Mouse (Mus musculus): ENCODE results near the gene Atp8a2.

Atp8a2 gene

GRCm38 (mm10) chr14:60196884-60197283, at the start of gene Atp8a2:
Atp8a2 (minus strand) TSS chr14:60197179.
- no peak for DNase-seq (ENCODE audit: extremely low read depth, low read depth, low spot score)

DNA sequence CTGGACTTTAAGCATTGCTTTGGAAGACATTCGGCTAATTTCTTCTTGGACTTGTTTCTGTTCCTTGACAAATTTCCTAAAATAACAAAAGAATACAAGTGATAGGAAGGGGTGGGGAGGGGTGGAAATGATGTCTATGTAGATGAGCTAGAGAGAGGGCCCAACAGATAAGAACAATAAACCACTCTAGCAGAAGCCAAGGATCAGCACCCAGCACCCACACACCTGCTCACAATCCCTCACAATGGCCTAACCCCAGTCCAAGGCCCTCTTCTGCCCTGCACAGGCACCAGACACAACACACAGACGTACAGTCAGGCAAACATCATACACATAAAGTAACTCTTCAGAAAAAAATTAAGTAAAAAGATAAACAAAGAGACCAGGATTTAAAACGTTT, 41.6 kb upstream of the Atp8a2 start:
- no peak for DNase-seq (ENCODE audit: extremely low read depth, low read depth, low spot score)

GRCm38 (mm10) chr14:60219886-60220285, 22.9 kb upstream of the Atp8a2 start:
- DNase-seq (ENCODE audit: extremely low read depth, low read depth, low spot score), result no peak

- DNase-seq (ENCODE audit: extremely low read depth, low read depth, low spot score), result no peak
Measured at GRCm38 (mm10) chr14:60217616-60218015, 20.6 kb upstream of the Atp8a2 start.

- DNase-seq (ENCODE audit: extremely low read depth, low read depth, low spot score), result no peak
Measured at GRCm38 (mm10) chr14:60216125-60216524, 19.1 kb upstream of the Atp8a2 start.

- DNase-seq (ENCODE audit: extremely low read depth, low read depth, low spot score), result no peak
Measured at GRCm38 (mm10) chr14:60215000-60215399, 18.0 kb upstream of the Atp8a2 start.

- no peak for DNase-seq (ENCODE audit: extremely low read depth, low read depth, low spot score)
Measured at GRCm38 (mm10) chr14:60214040-60214439, 17.1 kb upstream of the Atp8a2 start.

GRCm38 (mm10) chr14:60209166-60209565, 12.2 kb upstream of the Atp8a2 start:
- no peak for DNase-seq (ENCODE audit: extremely low read depth, low read depth, low spot score)

DNA sequence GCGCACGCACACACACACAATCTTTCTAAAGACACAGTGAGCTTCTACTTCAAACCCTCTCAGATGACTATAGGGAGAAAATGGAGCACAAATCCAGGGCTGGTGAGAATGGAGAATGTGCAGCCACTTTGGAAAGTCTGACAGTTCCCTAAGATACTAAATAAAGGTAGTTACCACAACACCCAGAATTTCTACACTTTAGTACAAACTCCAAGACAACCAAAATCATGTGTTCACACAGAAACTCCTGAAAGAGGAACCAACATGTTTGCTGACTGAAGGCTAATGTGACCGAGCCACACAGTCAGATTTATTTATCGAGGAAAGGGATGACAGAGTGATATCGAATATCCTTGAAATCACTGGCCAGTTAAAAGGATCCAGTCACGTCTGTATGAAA, 8.0 kb upstream of the Atp8a2 start:
- no peak for DNase-seq (ENCODE audit: extremely low read depth, low read depth, low spot score)

GRCm38 (mm10) chr14:60195999-60196398, 980 bp downstream of the Atp8a2 start:
- DNase-seq (ENCODE audit: extremely low read depth, low read depth, low spot score), result no peak

DNA sequence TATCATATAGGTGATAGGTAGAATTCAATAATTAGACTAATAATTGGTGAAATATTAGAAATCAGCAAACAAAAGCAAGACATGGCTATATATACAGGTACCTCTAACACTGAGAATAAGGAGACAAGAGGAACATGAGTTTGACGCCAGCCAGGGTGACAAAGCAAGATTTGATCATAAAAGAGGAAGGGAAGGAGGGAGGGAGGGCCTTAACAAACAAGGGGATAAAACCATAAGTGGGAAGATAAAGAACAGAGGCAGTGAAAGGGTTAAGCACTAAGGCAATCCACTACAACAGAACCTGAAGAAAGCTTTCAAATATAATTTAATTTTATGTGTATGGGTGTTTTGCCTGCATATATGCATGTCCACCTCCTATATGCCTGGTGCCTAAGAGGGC, 2.4 kb downstream of the Atp8a2 start:
- no peak for DNase-seq (ENCODE audit: extremely low read depth, low read depth, low spot score)

DNA sequence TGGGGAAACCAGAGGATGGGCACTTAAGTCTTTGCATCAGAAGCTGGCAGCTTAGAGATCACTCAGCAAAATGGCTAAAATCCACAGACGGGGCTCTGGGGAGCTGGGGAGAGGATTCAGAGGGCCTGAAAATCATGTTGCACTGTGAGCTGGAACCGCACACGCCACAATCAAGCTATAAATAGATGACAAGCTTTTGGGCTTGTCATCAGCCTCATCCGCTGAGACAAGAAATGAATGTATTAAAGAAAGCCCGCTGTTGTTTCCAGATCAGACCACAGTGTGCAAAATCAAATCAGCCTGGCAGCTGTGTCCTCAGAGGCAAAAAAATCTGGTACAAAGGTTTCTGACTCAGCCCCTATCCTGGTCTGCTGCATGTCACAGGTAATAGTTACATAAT, 7.2 kb downstream of the Atp8a2 start:
- DNase-seq (ENCODE audit: extremely low read depth, low read depth, low spot score), result no peak

DNA sequence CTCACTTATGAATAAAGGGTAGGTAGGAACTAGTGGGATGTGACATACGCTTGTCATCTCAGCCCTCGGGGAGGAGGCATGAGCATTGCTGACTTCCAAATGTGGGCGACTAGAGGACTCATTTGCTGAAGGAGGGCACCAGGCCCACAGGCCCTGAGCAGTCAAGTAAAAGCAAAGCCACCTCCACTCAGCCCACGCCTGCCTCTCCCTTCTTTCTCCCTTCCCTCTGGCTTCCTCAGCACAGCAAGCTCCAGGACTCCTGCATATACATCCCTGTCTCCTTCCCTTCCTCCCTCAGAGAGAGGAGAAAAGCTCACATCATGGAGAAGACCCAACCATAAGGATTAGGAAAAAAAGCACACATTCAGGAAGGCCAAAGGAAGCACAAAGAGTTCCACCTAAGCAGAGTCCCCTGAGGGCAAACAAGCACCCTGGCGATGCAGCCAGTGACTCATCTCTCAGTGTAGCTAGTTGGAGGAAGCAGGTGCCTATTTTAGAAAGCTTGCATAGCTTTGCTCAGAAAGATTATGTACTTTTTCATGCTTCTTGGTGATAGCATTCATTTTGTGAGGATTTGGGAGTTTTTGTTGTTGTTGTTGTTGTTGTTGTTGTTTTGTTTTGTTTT, 8.7 kb downstream of the Atp8a2 start:
- no peak for DNase-seq (ENCODE audit: extremely low read depth, low read depth, low spot score)

DNA sequence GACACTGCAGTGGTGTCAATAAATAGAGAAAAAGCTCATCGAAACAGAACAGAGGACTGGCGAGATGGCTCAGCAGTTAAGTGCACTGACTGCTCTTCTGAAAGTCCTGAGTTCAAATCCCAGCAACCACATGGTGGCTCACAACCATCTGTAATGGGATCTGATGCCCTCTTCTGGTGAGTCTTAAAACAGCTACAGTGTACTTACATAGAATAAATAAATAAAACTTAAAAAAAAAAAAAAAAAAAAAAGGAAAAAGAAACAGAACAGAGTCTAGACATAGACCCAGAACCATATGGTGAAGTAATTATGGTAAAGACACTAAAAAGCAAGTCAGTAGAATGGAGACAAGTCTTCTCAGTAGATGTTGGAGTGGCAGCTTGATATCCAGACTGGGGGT, 15.7 kb downstream of the Atp8a2 start:
- DNase-seq (ENCODE audit: extremely low read depth, low read depth, low spot score), result no peak

DNA sequence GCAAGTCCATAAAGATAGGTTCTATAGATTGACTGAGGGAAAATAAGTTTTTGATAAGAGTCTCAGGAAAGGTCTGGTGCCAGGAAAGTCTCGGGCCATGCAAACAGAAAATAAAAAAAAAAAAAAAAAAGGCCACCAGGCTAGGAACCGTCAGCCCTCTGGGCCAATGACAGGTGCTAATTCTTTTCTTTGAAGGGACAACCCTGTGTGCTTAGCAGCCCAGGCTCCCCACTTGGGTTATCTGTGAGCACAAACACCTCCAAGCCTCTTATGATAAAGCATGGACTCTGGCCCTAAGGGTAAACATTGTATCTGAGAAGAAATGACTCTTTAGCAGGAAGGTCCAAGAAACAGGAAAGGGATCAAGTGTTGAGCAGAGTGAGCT, 18.4 kb downstream of the Atp8a2 start:
- DNase-seq (ENCODE audit: extremely low read depth, low read depth, low spot score), result no peak

DNA sequence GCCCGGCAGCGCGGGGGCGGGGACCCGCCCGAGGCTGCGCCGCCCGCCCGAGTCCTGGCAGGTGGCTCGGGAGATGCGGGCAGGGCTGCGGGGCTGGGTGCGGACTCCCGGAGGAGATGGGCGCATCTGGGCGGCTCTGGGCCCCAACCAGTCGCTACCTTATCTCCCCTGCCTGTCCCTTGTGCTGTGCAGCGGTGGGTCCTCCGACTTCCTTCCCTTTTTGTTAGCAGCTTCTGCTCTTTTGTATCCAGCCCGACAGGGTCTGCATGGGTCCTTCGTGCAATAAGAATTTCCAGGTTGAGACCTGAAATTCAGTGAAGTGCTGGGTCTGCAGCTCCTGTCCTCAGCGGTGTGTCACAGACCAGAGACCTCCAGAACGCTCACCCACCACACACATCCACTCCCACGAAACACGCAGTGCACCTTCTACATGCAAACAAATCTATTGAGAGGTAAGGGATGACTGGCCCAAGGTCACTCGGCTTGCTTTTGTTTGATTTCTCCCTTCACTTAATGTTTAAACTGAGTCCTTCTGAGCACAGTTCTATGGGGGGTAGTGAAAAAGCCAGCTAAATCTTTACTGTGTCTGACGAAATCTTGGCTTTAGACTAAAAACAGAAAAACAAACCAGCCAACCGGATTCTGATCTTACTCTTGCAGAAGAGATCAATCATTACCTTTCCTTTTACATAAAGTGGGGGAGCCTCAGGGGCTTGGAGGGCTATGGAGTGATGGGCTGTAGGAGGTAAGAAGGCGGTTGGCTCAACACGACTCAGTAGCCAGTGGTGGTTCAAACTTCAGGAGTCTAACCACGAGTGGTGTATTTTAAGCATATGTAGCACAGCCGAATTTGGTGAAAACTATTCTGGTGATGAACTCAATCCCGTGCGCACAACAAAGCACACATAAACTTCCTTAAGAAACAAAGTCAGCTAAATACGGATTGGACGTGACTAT, 19.1 kb downstream of the Atp8a2 start:
- DNase-seq (ENCODE audit: extremely low read depth, low read depth, low spot score), result no peak

GRCm38 (mm10) chr14:60176891-60177613, 19.9 kb downstream of the Atp8a2 start:
- no peak for DNase-seq (ENCODE audit: extremely low read depth, low read depth, low spot score)

DNA sequence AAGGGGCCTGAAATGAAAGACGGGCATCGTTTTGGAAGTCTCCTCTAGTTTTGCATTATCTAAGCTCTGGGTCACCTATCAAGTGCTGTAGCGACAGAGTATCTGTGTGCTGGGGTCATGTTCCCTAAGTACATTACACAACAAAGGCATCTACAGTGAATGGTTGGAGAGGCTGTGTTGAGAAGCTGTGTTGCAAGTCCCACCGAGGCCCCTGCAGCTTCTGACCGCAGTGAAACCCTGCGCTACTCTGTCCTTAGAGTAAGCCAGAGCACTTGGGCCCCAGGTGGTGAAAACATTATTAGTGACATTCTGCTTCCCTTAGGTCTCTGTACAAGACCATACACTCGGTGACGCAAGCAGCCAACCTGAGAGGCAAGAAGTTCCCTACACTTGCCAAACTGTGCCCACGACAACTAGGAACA, 20.5 kb downstream of the Atp8a2 start:
- DNase-seq (ENCODE audit: extremely low read depth, low read depth, low spot score), result no peak

DNA sequence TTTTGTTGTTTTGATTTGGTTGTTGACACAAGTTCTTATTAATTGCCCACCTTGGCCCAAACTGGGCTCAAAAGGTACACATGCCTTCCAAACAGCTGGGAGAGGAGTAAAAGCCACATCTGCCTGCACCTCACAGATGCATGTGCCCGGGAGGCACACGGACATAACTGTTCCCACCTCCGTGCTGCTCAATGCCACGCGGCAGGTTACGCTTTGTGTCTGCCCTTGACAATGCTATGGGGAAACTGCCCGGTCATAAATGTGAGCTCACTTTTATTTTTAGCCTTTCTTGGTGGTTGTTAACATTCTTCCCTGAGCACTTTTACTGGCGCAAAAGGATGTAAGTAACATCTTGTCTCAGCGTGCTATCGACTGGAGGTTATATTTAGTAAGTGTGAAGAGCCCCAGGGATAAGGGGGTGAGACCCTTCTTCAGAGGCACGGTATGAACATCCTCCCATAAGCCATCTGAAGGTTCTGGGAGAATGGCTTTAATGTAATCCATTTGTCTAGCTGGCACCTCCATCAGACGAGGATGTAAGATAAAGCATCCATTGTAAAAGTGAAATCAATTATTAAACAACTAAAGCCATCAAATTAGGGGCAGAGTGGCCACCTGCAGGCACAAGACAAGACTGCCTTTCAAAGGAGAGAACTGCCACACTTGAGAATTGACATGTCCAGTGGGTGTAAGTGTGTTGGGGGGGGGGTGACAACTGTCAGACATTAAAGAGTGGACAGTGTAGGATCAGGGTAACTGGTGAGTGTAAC, 24.5 kb downstream of the Atp8a2 start:
- DNase-seq (ENCODE audit: extremely low read depth, low read depth, low spot score), result no peak

DNA sequence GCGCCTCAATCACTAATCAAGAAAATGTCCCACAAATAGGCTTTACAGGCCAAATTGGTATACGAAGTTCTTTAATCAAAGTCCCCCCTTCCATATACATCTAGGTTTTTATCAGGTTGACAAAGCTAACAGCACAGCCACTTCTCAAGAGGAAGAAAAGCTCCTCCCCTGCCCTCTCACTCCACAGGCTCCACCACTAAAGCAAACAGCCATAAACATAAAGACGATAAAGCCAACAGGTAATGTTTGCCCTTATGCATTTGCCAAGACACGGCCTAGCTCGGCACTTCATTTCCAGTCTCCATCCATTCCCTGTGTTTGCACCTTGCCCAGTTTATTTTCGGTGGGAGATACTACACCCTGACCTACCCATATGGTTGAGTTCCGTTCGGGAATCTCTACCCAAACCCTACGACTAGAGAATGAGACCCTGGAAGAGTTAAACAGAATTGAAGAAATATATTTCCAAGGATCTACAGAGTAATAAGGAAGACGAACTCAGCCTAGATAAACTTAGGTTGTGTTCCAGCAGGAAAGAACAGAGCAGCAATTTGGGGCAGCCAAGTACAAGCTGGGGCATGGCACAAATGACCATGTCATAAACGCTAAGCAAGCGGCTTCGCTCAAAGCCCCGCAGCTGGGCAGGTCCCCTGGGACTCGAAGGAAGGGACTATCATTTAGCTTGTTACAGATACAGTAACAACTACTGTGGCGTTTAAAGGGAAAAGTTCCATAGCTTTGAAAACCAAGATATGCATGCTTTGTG, 26.0 kb downstream of the Atp8a2 start:
- DNase-seq (ENCODE audit: extremely low read depth, low read depth, low spot score), result no peak
